Mouse (Mus musculus): Measurements from ENCODE around the gene Cox8c. TPM values are rescaled to one million over a fixed set of nuclear protein-coding genes. Genes with fewer than 3 reads are reported as not detected.

The Cox8c gene
- polyA plus RNA-seq, 1 experiment, result not detected

DNA sequence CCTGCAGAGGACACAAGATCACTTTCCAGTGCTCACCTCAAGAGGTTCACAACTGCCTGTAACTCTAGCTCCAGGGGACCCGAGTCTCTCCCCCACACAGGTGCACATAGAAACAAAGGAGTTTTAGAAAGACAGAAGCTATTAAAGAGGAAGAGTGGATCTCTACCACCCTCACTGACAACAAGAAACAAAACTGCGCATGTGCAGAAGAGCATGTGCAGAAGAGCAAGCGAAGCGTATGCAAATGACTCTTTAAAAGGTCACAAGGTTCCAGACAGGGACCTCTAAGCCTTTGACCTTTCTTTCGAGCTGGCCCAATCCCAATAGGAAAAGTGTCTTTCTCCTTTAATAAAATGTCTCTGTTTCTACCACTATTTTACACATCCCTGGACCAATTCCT, 10.5 kb upstream of the Cox8c start:
- Histone ChIP-seq H3ac (ENCODE audit: control insufficient read depth, insufficient read length) (no peak overlapping the region), H3K79me2 (ENCODE audit: control insufficient read depth, insufficient read depth) (no peaks in the 10 kb centered on the region), H3K36me3 (ENCODE audit: control insufficient read depth, insufficient read depth) (no peaks in the 10 kb centered on the region), H3K4me3 (no peak overlapping the region), H3K27me3 (ENCODE audit: control insufficient read depth, insufficient read depth, insufficient read length) (peaks cover 25% of the 10 kb centered on the region), H3K4me2 (ENCODE audit: low read depth) (no peak overlapping the region)
- TF ChIP-seq MAX (IDR thresholded peaks at IDR 0.05; ENCODE audit: low read depth), result no peak
- TF ChIP-seq E2F4 (IDR thresholded peaks at IDR 0.05; ENCODE audit: insufficient read depth), result no peak
- TF ChIP-seq TCF3 (IDR thresholded peaks at IDR 0.05; ENCODE audit: insufficient read length, low read depth), result no peak
- no peak for TF ChIP-seq CEBPB (IDR thresholded peaks at IDR 0.05; ENCODE audit: insufficient read depth, poor library complexity, severe bottlenecking)

DNA sequence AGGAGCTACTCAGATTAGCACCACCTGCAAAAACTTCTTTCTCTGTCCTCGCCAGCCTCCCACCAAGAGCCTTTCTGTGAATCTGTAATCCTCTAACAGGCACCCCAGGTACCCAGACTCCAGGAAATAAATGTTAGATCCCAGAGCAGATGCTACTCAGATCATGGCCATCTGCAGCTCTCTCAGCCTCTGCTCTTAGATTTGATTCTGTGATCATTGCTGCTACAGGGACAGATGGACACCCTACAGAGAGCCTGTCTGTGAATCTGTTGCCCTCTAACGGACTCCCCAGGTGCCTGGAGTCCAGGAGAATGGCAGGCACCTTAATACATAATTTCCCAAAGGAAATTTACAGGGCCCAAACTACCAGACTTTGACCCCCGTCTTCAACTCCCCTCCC, 9.1 kb downstream of the Cox8c start:
- TF ChIP-seq MAX (IDR thresholded peaks at IDR 0.05; ENCODE audit: low read depth), result no peak
- TF ChIP-seq TCF12 (IDR thresholded peaks at IDR 0.05; ENCODE audit: insufficient read depth, poor library complexity, severe bottlenecking), result no peak
- TF ChIP-seq POLR2AphosphoS2 (IDR thresholded peaks at IDR 0.05; ENCODE audit: insufficient read length, low read depth), result no peak
- H3ac ChIP-seq (ENCODE audit: control insufficient read depth, insufficient read length), result no peak overlapping the region

DNA sequence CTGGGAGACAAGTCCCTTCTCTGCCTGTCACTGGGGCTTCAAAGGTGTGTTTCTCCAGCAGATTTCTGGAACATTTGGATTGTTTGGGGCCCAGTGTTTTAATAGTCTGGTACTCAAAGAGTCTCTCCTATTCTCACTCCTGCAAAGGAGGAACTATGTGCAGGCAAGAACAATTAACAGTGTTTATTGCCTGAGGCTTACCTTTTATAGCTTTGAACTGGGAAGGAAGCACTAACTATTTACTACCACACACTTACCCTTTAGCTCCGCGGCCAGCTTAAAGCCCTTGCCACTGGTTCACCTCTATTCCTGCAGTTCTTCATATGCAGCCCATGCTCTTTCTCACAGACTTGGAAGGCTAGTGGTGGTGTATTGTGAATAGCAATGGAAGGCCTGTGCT, 17.0 kb downstream of the Cox8c start:
- H3K4me3 ChIP-seq, result no peak overlapping the region
- TF ChIP-seq POLR2A (IDR thresholded peaks at IDR 0.05; ENCODE audit: insufficient read length, low read depth) (no peak), USF1 (IDR thresholded peaks at IDR 0.05; ENCODE audit: low read depth) (no peak), SRF (IDR thresholded peaks at IDR 0.05; ENCODE audit: control insufficient read depth, insufficient read length, low read depth) (no peak), MYOD1 (IDR thresholded peaks at IDR 0.05; ENCODE audit: control insufficient read depth in 1 of 3, insufficient read length in 2 of 3, low read depth in 2 of 3) (no peak), REST (IDR thresholded peaks at IDR 0.05; ENCODE audit: insufficient read depth, insufficient read length) (no peak), MYOG (IDR thresholded peaks at IDR 0.05; ENCODE audit: control insufficient read depth in 1 of 3, insufficient read depth in 1 of 3, insufficient read length in 2 of 3, low read depth in 2 of 3) (no peak), CEBPB (IDR thresholded peaks at IDR 0.05; ENCODE audit: insufficient read depth, poor library complexity, severe bottlenecking) (no peak), TCF12 (IDR thresholded peaks at IDR 0.05; ENCODE audit: insufficient read depth, poor library complexity, severe bottlenecking) (no peak), MAX (IDR thresholded peaks at IDR 0.05; ENCODE audit: low read depth) (no peak), TCF3 (IDR thresholded peaks at IDR 0.05; ENCODE audit: insufficient read length, low read depth) (no peak), E2F4 (IDR thresholded peaks at IDR 0.05; ENCODE audit: insufficient read depth) (no peak), POLR2AphosphoS2 (IDR thresholded peaks at IDR 0.05; ENCODE audit: insufficient read length, low read depth) (no peak)
- H3K79me2 ChIP-seq (ENCODE audit: control insufficient read depth, insufficient read depth), result no peaks in the 10 kb centered on the region
- no peaks in the 10 kb centered on the region for H3K27me3 ChIP-seq (ENCODE audit: control insufficient read depth, insufficient read depth, insufficient read length)
- no peak overlapping the region for H3K4me2 ChIP-seq (ENCODE audit: low read depth)
- H3K36me3 ChIP-seq (ENCODE audit: control insufficient read depth, insufficient read depth), result no peaks in the 10 kb centered on the region
- H3ac ChIP-seq (ENCODE audit: control insufficient read depth, insufficient read length), result no peak overlapping the region

More for the DNA sequence above, 9.1 kb downstream of the Cox8c start:
- Histone ChIP-seq H3K4me3 (no peak overlapping the region), H3K4me2 (ENCODE audit: low read depth) (no peak overlapping the region), H3K79me2 (ENCODE audit: control insufficient read depth, insufficient read depth) (no peaks in the 10 kb centered on the region), H3K36me3 (ENCODE audit: control insufficient read depth, insufficient read depth) (no peaks in the 10 kb centered on the region), H3K27me3 (ENCODE audit: control insufficient read depth, insufficient read depth, insufficient read length) (peaks cover 3% of the 10 kb centered on the region)

DNA sequence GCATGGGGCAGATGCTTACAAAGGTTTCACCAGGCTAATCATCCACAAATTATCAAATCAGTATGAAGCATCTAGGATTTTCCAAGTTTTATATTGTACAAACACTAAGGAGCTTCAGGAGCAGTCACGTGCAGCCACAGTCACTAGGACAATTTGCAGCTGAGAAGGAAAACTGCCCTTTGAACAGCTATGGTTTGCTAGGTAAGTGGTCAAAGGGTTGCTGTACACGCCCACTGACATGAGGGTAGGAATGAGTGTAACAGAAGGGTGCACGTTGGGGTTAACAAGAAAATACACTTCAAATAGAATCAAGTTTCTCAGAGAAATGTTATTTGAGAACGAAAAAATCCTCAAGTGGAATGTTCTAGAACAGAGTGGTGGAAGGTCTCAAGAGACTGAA, 30.6 kb downstream of the Cox8c start:
- TF ChIP-seq POLR2AphosphoS2 (IDR thresholded peaks at IDR 0.05; ENCODE audit: insufficient read length, low read depth), result no peak
- no peak for TF ChIP-seq SRF (IDR thresholded peaks at IDR 0.05; ENCODE audit: control insufficient read depth, insufficient read length, low read depth)
- no peak for TF ChIP-seq TCF3 (IDR thresholded peaks at IDR 0.05; ENCODE audit: insufficient read length, low read depth)
- TF ChIP-seq MYOD1 (IDR thresholded peaks at IDR 0.05; ENCODE audit: control insufficient read depth in 1 of 3, insufficient read length in 2 of 3, low read depth in 2 of 3), result no peak
- no peak for TF ChIP-seq REST (IDR thresholded peaks at IDR 0.05; ENCODE audit: insufficient read depth, insufficient read length)
- no peak for TF ChIP-seq USF1 (IDR thresholded peaks at IDR 0.05; ENCODE audit: low read depth)
- no peak for TF ChIP-seq CEBPB (IDR thresholded peaks at IDR 0.05; ENCODE audit: insufficient read depth, poor library complexity, severe bottlenecking)
- no peak for TF ChIP-seq E2F4 (IDR thresholded peaks at IDR 0.05; ENCODE audit: insufficient read depth)
- no peak for TF ChIP-seq TCF12 (IDR thresholded peaks at IDR 0.05; ENCODE audit: insufficient read depth, poor library complexity, severe bottlenecking)
- no peak for TF ChIP-seq POLR2A (IDR thresholded peaks at IDR 0.05; ENCODE audit: insufficient read length, low read depth)
- no peak for TF ChIP-seq MAX (IDR thresholded peaks at IDR 0.05; ENCODE audit: low read depth)
- no peak for TF ChIP-seq MYOG (IDR thresholded peaks at IDR 0.05; ENCODE audit: control insufficient read depth in 1 of 3, insufficient read depth in 1 of 3, insufficient read length in 2 of 3, low read depth in 2 of 3)
- no peak overlapping the region for H3K4me2 ChIP-seq (ENCODE audit: low read depth)
- no peaks in the 10 kb centered on the region for H3K79me2 ChIP-seq (ENCODE audit: control insufficient read depth, insufficient read depth)
- H3K27me3 ChIP-seq (ENCODE audit: control insufficient read depth, insufficient read depth, insufficient read length), result peaks cover 4% of the 10 kb centered on the region
- H3K4me3 ChIP-seq, result no peak overlapping the region
- H3K36me3 ChIP-seq (ENCODE audit: control insufficient read depth, insufficient read depth), result no peaks in the 10 kb centered on the region
- H3ac ChIP-seq (ENCODE audit: control insufficient read depth, insufficient read length), result no peak overlapping the region

DNA sequence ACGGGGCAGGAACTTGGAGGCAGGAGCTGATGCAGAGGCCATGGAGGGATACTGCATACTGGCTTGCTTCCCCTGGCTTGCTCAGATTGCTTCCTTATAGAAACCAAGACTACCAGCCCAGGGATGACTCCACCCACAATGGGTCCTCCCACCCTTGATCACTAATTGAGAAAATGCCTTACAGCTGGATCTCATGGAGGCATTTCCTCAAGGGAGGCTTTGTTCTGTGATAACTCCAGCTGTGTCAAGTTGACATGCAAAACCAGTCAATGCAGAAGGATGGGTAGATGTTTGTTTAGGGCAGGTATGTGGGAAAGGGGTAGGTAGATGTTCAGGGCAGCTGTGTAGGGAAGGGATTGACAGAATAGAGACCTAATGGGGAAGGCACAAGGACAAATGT, 31.2 kb downstream of the Cox8c start:
- Histone ChIP-seq H3K79me2 (ENCODE audit: control insufficient read depth, insufficient read depth) (no peaks in the 10 kb centered on the region), H3K36me3 (ENCODE audit: control insufficient read depth, insufficient read depth) (no peaks in the 10 kb centered on the region), H3ac (ENCODE audit: control insufficient read depth, insufficient read length) (no peak overlapping the region), H3K4me3 (no peak overlapping the region), H3K27me3 (ENCODE audit: control insufficient read depth, insufficient read depth, insufficient read length) (peaks cover 4% of the 10 kb centered on the region), H3K4me2 (ENCODE audit: low read depth) (no peak overlapping the region)
- TF ChIP-seq MYOG (IDR thresholded peaks at IDR 0.05; ENCODE audit: control insufficient read depth in 1 of 3, insufficient read depth in 1 of 3, insufficient read length in 2 of 3, low read depth in 2 of 3), result no peak
- no peak for TF ChIP-seq REST (IDR thresholded peaks at IDR 0.05; ENCODE audit: insufficient read depth, insufficient read length)
- TF ChIP-seq USF1 (IDR thresholded peaks at IDR 0.05; ENCODE audit: low read depth), result no peak
- no peak for TF ChIP-seq MYOD1 (IDR thresholded peaks at IDR 0.05; ENCODE audit: control insufficient read depth in 1 of 3, insufficient read length in 2 of 3, low read depth in 2 of 3)
- TF ChIP-seq POLR2A (IDR thresholded peaks at IDR 0.05; ENCODE audit: insufficient read length, low read depth), result no peak
- TF ChIP-seq TCF3 (IDR thresholded peaks at IDR 0.05; ENCODE audit: insufficient read length, low read depth), result no peak
- TF ChIP-seq POLR2AphosphoS2 (IDR thresholded peaks at IDR 0.05; ENCODE audit: insufficient read length, low read depth), result no peak
- TF ChIP-seq E2F4 (IDR thresholded peaks at IDR 0.05; ENCODE audit: insufficient read depth), result no peak
- no peak for TF ChIP-seq CEBPB (IDR thresholded peaks at IDR 0.05; ENCODE audit: insufficient read depth, poor library complexity, severe bottlenecking)
- TF ChIP-seq SRF (IDR thresholded peaks at IDR 0.05; ENCODE audit: control insufficient read depth, insufficient read length, low read depth), result no peak
- no peak for TF ChIP-seq TCF12 (IDR thresholded peaks at IDR 0.05; ENCODE audit: insufficient read depth, poor library complexity, severe bottlenecking)
